Mouse (Mus musculus): ENCODE measurements around the gene Efcab5. TPM values are rescaled to one million over a fixed set of nuclear protein-coding genes. Genes with fewer than 3 reads are reported as not detected.
A peak's percentile ranks its signal among the peaks of the same experiment; 100 is the strongest.

Efcab5 gene
- total and polyA plus RNA-seq, 3 experiments = 0.20 to 0.52 (median 0.45) TPM

DNA sequence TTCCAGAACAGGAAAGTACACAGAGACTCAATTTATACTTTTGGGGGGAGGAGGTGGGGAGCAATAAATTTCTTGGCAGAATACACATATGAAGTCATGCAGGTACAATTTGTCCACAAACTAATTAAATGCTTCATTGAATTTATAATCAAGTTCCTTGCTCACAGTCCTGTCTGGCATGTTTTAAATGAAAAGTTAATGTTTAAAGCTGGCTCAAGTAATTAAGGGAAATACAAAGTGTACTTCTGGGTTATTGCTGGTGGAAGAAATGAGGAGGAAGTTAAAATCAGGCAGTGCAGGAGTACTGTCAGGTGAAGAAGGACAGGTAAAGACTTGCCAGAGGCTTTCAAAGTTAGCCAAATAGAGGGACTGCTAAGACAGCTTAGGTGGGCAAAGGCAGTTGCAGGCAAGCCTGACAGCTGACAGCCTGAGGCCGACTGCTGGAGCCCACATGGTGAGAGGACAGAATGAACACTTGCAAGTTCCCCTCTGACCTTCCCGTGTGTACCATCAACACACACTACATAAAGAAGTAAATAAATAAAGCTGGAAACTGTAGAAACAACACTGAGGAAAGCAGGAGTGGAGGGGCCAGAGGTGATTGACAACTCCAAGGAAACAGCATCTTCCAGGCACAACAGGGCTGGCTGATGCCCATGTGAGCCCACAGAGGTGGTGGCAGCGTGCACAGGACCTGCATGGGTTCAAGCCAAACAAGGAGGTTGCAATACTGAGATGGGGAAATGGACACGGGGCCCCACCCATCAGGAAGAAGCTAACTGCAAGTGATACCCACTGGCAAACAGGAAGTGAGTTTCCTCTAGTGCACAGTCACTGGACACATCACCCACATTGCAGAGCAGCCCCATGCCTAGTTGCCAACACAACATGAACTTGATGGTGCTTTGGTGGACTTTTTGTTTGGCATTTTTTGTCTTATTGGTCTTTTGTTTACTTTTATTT, 7.7 kb upstream of the Efcab5 start:
- TF ChIP-seq EP300 (IDR thresholded peaks at IDR 0.05; ENCODE audit: insufficient read depth, low read depth, low read length) (no peak), CTCF (IDR thresholded peaks at IDR 0.05) (no peak), POLR2A (IDR thresholded peaks at IDR 0.05; ENCODE audit: insufficient read depth, low read depth, low read length) (no peak)
- no peaks in the 10 kb centered on the region for H3K79me2 ChIP-seq (replicated peaks; ENCODE audit: control insufficient read depth, insufficient read depth, low read length)
- intact Hi-C loops (cut with DNase I) = no loop called here
- peaks cover 3% of the 10 kb centered on the region for H3K4me1 ChIP-seq (ENCODE audit: control insufficient read depth, insufficient read depth, low read length)
- no peak overlapping the region for H3K4me3 ChIP-seq
- DNase-seq = peak in 1 of 2 experiments; percentile 26
- no peaks in the 10 kb centered on the region for H3K27me3 ChIP-seq (ENCODE audit: control insufficient read depth, insufficient read depth, low read length)
- no peak overlapping the region for H3K9ac ChIP-seq (ENCODE audit: low read depth, low read length)
- WGBS = 47% methylated on average over 4 of the region's 4 CpGs
- no peak overlapping the region for H3K27ac ChIP-seq
- H3K36me3 ChIP-seq (ENCODE audit: control insufficient read depth, insufficient read depth, low read length) = no peaks in the 10 kb centered on the region

DNA sequence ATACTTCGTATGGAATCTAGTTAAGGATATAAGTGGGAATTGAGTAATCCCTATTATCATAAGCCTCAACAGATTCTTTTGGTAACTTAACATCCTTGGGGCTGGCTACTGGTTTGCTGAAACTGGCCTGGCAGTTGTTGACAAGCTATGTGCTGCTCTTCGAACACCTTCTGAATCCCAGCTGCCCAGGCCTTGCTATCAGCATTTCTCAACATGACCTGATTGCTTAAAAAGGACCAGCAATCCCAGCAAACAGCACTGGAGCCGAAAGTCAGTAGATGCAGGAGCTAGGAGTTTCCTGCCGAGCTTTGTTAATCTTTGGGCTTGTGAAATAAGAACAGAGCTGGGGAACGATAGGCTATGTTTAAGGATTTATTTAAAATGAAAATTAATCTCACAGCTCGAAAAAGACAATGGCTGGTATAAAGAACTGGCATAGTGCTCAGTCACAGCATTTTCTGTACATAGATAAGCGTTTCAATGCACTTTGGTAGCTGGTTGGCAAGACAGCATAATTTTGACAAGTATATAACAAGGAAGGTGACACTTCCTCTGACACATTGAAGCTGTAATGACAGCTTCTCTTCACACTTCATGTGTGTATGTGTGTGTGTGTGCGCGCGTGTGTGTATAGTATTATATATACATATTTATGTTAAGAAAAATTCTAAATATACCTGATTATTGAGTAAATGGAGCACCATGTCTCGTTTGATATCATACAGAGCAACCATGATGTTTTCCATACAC, 6.8 kb upstream of the Efcab5 start:
- TF ChIP-seq POLR2A (IDR thresholded peaks at IDR 0.05; ENCODE audit: insufficient read depth, low read depth, low read length) (no peak), CTCF (IDR thresholded peaks at IDR 0.05) (no peak), EP300 (IDR thresholded peaks at IDR 0.05; ENCODE audit: insufficient read depth, low read depth, low read length) (no peak)
- intact Hi-C loops (cut with DNase I) = no loop called here
- DNase-seq = no peak
- no peaks in the 10 kb centered on the region for H3K79me2 ChIP-seq (replicated peaks; ENCODE audit: control insufficient read depth, insufficient read depth, low read length)
- no peak overlapping the region for H3K4me3 ChIP-seq
- H3K4me1 ChIP-seq (ENCODE audit: control insufficient read depth, insufficient read depth, low read length) = peaks cover 3% of the 10 kb centered on the region
- H3K36me3 ChIP-seq (ENCODE audit: control insufficient read depth, insufficient read depth, low read length) = no peaks in the 10 kb centered on the region
- no peak overlapping the region; the same call in 1 of the 2 replicates for H3K27ac ChIP-seq
- no peak overlapping the region for H3K9ac ChIP-seq (ENCODE audit: low read depth, low read length)
- 62% methylated on average over 11 of the region's 11 CpGs for WGBS
- no peaks in the 10 kb centered on the region for H3K27me3 ChIP-seq (ENCODE audit: control insufficient read depth, insufficient read depth, low read length)

DNA sequence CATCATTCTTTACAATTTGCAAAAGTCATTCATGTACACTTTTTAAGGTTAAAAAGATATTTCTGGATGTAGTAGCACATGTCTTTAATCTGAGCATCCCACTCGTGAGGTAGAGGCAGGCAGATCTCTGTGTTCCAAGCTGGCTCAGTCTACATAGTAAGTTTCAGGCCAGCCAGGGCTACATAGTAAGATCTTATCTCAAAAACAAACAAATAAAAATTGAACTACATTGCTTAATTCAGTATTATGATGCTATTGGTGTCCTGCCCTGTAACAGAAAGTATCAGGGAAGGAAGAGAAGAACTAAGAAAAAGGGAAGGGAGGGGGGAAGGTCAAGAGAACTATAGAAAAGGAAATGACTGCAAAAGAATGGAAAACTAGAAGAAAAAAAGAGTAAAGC, 6.0 kb upstream of the Efcab5 start:
- Histone ChIP-seq H3K4me1 (ENCODE audit: control insufficient read depth, insufficient read depth, low read length) (peaks cover 3% of the 10 kb centered on the region), H3K4me3 (no peak overlapping the region), H3K27ac (no peak overlapping the region), H3K9ac (ENCODE audit: low read depth, low read length) (no peak overlapping the region), H3K36me3 (ENCODE audit: control insufficient read depth, insufficient read depth, low read length) (no peaks in the 10 kb centered on the region), H3K27me3 (ENCODE audit: control insufficient read depth, insufficient read depth, low read length) (no peaks in the 10 kb centered on the region), H3K79me2 (replicated peaks; ENCODE audit: control insufficient read depth, insufficient read depth, low read length) (no peaks in the 10 kb centered on the region)
- TF ChIP-seq POLR2A (IDR thresholded peaks at IDR 0.05; ENCODE audit: insufficient read depth, low read depth, low read length) (no peak), EP300 (IDR thresholded peaks at IDR 0.05; ENCODE audit: insufficient read depth, low read depth, low read length) (no peak)
- intact Hi-C loops (cut with DNase I) = no loop called here
- DNase-seq = no peak
- 74% methylated on average over 1 of the region's 1 CpGs for WGBS

DNA sequence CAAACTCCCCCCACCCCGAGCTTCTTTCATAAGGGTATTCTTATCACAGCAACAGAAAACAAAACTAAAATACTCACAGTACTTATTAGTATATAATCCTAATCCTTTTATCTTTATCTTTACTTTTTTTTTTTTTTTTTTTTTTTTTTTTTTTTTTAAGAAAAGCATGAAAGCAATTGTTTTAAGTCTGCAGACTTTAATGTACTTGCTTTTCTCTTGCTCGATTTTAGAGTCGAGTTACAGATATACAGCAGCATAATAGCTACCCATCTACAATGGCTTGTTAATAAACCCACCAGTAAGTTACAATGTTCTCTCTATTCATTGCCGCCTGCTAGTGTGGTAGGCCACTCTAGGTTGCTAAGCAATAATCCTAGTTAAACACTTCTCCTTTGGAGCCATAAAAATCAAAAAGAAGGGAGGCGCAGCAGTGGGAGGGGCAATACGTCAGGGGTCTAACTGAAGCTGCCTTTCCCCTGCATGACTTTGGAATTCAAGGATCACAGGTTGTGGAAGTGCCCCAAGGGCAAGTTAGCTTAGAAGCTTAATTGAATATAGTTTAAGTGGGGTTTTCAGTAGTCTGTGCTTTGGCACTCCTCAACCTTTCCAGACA, 5.3 kb upstream of the Efcab5 start:
- no peak overlapping the region for H3K27ac ChIP-seq
- no peaks in the 10 kb centered on the region for H3K36me3 ChIP-seq (ENCODE audit: control insufficient read depth, insufficient read depth, low read length)
- H3K79me2 ChIP-seq (replicated peaks; ENCODE audit: control insufficient read depth, insufficient read depth, low read length) = no peaks in the 10 kb centered on the region
- peaks cover 3% of the 10 kb centered on the region for H3K4me1 ChIP-seq (ENCODE audit: control insufficient read depth, insufficient read depth, low read length)
- H3K27me3 ChIP-seq (ENCODE audit: control insufficient read depth, insufficient read depth, low read length) = no peaks in the 10 kb centered on the region
- intact Hi-C loops (cut with DNase I) = no loop called here
- H3K4me3 ChIP-seq = no peak overlapping the region
- H3K9ac ChIP-seq (ENCODE audit: low read depth, low read length) = no peak overlapping the region
- TF ChIP-seq POLR2A (IDR thresholded peaks at IDR 0.05; ENCODE audit: insufficient read depth, low read depth, low read length) (no peak), EP300 (IDR thresholded peaks at IDR 0.05; ENCODE audit: insufficient read depth, low read depth, low read length) (no peak), CTCF (IDR thresholded peaks at IDR 0.05) (no peak)
- no peak for DNase-seq
- WGBS = 75% methylated on average over 6 of the region's 6 CpGs

DNA sequence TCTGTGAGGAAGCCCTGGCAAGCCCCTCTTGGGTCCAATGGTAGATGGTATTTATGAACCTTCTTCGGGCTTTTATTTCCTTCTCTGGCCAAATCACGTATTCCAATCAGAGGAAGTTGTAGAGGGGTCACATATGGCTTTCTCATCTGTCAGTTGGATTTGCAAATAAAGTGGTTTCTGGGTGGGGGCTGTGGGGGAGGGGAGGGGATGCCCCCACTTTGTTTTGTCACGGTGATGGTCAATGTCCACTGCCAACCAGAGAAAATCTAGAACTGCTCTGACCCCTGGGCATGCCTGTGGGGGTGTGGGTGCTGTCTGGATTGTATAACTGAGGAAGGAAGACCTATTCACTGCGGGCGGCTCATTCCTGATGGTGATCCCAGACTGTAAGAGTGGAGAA, 4.6 kb upstream of the Efcab5 start:
- intact Hi-C loops (cut with DNase I) = no loop called here
- 59% methylated on average over 5 of the region's 5 CpGs for WGBS
- Histone ChIP-seq H3K79me2 (replicated peaks; ENCODE audit: control insufficient read depth, insufficient read depth, low read length) (no peaks in the 10 kb centered on the region), H3K27ac (no peak overlapping the region), H3K9ac (ENCODE audit: low read depth, low read length) (no peak overlapping the region), H3K4me3 (no peak overlapping the region), H3K4me1 (ENCODE audit: control insufficient read depth, insufficient read depth, low read length) (peaks cover 3% of the 10 kb centered on the region), H3K27me3 (ENCODE audit: control insufficient read depth, insufficient read depth, low read length) (no peaks in the 10 kb centered on the region), H3K36me3 (ENCODE audit: control insufficient read depth, insufficient read depth, low read length) (no peaks in the 10 kb centered on the region)
- no peak for TF ChIP-seq EP300 (IDR thresholded peaks at IDR 0.05; ENCODE audit: insufficient read depth, low read depth, low read length)
- TF ChIP-seq POLR2A (IDR thresholded peaks at IDR 0.05; ENCODE audit: insufficient read depth, low read depth, low read length) = no peak
- TF ChIP-seq CTCF (IDR thresholded peaks at IDR 0.05) = no peak
- DNase-seq = no peak
